Mouse (Mus musculus): ENCODE measurements around the gene Pccb. TPM values are rescaled to one million over a fixed set of nuclear protein-coding genes. Genes with fewer than 3 reads are reported as not detected.

Gene Pccb
- polyA plus RNA-seq, 1 experiment, result 37.5 TPM

DNA sequence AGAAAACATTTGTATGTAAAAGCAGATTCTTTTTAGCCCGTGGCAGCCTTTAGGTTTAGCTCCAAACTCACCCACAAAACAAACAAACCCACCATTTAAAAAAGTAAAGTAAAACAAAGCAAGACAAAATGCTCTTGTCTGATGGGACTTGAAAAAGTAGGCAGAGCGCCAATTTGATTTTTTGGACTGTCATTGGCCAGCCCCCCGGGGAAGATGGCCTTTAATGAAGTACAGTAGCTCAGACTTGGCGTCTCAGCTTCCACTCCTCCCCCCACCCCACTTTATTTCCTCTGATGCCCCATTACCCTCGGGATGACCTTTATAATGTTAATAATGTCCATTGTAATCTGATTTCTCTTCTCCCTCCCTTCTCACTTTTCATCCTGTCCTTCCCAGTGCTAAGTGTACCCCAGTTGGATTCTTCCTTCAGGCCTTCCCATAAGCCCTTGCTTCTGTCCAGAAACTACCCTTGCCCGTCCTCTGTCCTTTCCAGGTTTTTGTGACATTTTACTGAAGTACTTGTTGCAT, 27.6 kb upstream of the Pccb start:
- no peak for TF ChIP-seq GATA1 (IDR thresholded peaks at IDR 0.05; ENCODE audit: low read length)

DNA sequence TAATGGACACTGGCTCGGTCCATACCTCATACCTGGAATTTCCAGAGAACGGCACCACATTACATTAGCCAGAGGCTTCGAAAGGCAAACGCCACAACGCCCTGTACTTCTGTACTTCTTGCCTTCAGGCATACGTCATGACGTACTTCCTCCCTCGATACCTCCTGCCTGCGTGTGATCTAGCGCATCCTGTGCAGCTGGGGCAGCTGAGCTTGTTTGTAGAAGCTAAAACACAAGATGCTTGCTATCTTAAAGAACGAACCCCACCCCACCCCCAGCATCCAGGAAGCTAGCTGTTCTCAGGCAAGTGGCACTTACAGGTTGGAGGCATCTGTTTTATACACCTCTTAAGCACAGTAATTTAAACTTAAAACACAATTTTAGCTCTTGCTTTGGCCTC, 26.3 kb upstream of the Pccb start:
- TF ChIP-seq GATA1 (IDR thresholded peaks at IDR 0.05; ENCODE audit: low read length), result no peak

DNA sequence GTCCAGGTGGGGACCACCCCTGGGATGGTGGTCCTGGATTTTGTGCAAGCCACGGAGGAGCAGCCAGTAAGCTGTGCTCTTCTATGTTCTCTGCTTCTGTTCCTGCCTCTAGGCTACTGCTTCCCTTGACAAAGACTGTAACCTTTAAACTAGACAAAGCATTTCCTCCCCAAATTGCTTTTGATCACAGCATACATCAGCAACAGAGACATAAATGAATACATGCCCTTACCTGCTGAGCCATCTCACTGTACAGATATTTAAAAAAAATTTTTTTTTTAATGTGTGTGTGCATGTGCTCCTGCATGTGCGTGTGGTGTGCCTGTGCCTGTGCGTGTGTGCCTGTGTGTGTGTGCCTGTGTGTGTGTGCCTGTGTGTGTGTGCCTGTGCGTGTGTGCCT, 22.5 kb upstream of the Pccb start:
- TF ChIP-seq GATA1 (IDR thresholded peaks at IDR 0.05; ENCODE audit: low read length), result no peak

DNA sequence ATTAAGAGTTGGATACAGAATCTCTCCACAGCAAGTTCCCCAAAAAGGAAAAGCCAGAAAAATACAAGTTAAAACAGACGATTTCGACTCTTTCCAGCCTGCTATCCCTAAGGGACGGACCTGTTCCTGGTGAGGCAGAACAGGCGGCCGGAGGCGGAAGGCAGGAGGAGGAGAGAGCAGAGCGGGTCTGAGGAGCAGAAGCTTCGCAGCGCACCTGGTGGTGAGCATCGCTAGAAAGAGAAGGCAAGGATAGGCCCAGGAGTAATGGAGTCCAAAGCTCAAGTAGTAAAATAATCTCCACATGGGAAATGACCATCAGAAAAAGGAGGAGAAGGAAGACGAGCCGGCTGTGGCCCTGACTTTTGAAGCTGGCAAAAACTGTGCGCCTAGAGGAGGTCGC, 18.6 kb upstream of the Pccb start:
- TF ChIP-seq GATA1 (IDR thresholded peaks at IDR 0.05; ENCODE audit: low read length), result no peak

DNA sequence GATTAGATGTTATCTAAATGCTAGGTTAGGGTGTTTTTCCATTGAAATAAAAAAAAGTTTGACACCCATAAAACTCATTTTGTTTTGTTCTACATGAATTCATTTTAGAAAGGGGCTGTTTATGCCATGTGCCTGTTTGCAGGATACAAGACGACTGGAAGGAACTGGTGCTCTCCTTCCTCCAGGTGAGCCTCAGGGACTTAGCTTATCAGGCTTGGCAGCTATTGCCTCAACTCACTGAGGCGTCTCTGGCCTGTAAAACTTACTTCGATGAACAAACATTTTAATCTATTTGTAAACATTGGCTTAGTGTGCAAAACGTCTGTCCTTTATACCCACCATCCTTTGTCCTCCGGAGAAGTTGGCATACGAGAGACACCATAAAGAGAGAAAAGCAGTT, 18.0 kb upstream of the Pccb start:
- no peak for TF ChIP-seq GATA1 (IDR thresholded peaks at IDR 0.05; ENCODE audit: low read length)

DNA sequence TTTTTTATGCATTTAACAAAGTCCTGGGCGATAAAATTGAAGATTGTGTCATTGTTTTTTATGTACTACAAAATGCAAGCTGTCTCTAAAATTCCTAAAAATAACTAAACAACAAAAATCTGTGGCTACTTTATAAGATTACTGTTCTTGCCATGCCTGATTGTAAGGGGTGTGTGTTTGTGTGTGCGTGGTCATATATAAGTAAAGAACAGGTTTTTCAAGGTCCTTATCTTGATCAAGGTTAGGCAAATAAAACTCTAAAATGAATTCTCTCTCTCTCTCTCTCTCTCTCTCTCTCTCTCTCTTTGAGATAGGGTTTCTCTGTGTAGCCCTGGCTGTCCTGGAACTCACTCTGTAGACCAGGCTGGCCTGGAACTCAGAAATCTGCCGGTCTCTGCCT, 17.3 kb upstream of the Pccb start:
- TF ChIP-seq GATA1 (IDR thresholded peaks at IDR 0.05; ENCODE audit: low read length), result no peak

DNA sequence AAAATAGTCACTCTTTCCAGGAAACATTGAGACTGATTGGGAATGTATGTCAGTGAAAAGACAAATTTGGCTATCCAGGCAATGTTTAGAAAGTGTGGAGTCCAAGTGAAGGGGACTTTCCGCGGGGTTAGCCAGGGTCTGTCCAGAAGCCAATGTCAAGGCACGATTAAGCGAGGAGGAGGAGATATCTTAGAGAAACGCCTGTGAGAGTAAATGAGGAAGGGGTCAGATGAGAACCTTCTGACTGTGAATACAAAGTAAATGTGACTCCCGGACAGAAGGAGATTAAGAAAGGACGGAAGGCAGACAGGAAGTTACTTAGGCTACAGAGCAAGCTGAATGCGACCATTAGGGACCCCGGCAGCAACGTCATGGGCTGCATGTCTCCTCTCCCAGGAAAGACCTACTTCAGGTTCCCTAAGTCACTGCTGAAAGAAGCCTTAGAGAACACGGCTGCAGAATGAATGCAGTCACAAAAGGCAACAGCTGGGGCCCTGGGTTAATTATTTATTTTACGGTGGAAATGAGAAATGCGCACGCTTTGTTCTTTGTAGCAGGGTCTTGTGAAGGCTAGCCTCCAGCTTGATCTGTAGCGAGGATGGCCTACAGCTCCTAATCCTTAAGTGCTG, 11.1 kb upstream of the Pccb start:
- TF ChIP-seq GATA1 (IDR thresholded peaks at IDR 0.05; ENCODE audit: low read length), result no peak

DNA sequence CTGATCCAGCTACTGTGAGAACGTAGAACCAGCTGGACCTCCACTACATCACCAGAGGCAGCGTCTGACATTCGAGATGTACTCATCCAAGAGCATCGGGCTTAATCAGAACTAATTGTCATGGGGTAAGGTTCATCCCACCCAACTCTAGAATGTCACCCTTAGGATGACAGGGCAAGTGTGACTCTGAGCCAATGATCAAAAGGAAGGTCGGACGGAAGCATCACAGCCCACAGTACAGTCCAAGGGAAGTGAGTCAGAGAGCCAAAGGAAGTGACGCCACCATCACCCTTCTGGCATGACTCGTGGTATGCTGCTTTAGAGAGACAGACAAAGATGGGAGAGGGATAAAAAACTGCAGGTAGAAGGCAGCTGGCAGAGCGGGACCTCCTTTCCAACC, 7.6 kb upstream of the Pccb start:
- no peak for TF ChIP-seq GATA1 (IDR thresholded peaks at IDR 0.05; ENCODE audit: low read length)

DNA sequence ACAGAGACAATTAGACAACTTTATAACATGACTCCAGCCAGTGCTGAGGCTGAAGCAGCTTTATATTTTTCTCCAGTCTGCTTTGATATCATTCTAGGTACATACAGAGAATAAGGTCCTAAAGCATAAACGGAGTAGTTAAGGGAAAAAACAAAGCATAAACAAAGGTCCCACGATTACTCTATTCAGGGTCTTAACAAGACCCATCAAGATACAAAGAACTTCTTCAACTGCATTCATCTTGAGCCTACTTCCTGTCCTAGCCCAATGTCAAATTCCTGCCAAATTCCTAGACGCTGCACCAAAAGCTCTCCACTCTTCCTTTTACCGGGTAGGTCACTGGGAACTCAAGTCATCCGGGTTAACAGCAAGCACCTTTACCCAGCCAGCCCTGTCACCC, 6.8 kb upstream of the Pccb start:
- no peak for TF ChIP-seq GATA1 (IDR thresholded peaks at IDR 0.05; ENCODE audit: low read length)

DNA sequence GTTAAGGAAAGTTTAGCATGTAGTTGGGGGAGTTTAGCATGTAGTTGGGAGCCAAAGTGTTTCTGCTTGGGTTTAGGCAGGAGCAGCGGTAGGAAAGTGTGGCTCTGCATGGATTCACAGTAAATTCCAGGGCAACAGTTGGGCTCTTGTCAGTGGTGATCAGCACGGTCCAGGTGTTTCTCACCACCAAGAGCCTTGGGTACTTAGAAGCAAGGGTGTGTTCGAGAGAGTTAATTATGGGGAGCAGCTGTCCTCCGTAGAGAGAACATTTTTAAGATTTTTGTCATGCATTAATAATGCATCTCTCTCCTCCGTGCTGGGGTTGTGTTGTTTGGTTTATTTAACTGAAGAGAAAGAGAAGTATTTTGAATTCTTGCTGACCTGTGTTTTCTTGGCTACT, 3.9 kb upstream of the Pccb start:
- no peak for TF ChIP-seq GATA1 (IDR thresholded peaks at IDR 0.05; ENCODE audit: low read length)

DNA sequence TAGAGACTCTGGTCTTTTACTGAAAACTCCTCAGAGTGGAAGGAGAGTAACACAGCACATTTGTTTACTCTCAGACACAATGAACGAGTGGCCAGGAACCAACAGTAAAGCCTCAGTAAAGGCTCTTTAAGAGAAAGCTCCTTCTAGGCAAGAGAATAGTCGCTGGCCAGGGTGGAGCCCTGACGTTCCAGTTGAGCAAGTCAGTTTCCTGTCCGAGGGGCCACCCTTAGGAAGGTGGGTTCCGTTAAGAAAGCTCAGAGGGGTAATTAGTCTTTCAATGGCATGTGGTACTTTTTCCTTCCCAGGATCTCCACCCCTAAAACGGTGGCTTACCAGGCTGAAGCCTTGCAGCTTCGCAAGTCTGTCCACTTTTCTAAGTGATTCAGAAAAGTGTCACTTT, 2.7 kb upstream of the Pccb start:
- no peak for TF ChIP-seq GATA1 (IDR thresholded peaks at IDR 0.05; ENCODE audit: low read length)

DNA sequence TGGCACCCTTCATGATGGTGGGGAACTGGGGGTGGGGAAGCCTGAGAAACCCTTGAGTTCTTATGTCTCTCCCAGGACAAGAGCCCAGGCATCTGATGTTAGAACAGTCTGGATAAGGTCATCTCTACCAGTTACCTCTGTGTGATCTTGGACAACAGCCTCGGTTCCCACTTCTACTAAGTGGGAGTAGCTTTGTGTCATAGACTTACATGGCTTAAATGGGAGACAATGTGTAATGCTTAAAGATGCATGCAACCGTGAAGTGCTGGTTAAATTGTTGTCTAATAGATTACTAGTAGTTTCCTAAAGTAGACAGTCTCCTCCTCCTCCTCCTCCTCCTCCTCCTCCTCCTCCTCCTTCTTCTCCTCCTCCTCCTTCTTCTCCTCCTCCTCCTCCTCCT, 2.2 kb upstream of the Pccb start:
- no peak for TF ChIP-seq GATA1 (IDR thresholded peaks at IDR 0.05; ENCODE audit: low read length)

DNA sequence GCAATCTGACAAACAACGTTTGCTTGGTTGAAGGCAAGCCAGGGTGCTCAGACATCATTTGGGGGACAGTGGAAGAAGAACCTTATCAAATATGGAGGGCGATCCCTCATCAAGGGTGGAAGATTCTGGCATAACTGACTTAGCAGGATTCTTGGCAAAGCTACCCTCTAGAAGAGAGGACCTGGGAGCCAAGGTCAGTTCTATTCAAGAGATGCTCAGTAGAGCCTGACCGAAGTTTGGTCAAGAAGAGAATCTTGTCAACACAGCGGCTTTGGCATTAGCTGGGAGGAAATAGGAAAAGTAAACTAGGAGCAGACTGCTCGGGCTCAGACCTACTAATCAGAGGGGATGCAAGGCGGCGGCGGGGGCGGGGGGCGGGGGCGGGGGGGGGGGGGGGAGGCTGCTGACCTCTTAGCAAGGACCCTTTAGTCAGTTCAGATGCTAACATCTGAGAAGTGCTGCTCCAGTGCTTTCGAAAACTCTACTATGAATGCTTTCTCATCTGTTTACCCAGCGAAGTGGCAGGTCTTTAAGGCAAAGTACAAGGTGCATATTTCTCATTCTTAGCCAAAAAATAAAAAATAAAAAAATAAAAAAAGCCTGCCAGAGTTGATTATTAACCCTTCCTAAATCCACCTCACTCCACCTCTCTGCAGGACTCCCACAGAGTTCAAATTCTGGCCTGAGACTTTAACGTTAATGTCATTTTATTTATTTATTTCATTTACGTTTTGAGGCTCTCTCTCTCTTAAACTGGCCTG, 1.3 kb upstream of the Pccb start:
- TF ChIP-seq GATA1 (IDR thresholded peaks at IDR 0.05; ENCODE audit: low read length), result no peak

DNA sequence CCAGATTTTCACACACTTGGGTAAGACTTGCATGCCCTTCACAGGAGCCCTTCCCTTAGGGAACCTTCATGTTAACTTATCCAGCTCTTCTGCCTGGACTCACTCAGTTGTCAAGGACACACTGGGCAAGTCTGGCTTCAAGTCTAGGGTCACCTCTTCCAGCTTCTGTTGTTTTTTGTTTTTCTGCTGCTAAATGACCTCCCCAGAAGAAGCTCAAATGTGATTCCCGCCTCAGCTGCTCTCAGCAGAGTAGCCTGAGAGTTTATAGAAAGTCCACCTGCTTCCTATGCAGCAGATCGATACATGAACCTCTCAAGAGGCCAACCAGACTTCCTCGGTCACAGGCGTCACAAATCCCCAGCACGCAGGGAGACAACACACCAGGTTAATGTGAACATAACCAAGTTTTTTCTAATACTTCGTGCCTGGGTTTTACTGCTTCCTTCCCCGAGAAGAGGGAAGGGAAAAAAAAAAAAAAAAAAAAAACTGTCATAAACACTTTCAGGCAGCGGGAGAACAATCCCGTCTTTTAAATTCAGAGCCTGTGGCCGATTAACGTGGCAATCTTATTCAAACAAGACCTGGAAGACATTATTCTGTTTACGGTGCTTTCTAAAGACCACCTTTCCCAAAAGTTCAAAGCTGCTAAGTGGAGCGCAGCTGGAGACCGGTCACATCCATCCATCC, 794 bp downstream of the Pccb start:
- no peak for TF ChIP-seq GATA1 (IDR thresholded peaks at IDR 0.05; ENCODE audit: low read length)

DNA sequence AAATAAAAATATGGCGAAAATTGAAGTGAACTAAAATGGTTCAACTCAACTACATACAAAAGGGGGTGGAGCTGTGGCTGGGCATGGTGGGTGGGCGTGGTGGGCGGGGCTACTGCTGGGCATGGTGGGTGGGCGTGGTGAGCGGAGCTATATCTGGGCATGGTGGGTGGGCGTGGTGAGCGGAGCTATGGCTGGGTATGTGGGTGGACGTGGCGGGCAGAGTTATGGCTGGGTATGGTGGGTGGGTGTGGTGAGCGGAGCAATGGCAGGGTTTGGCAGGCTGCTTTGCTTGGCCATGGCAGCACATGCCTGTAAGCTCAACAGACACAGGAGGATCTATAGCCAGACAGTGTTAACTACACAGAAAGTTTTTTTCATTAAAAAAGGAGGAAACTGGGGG, 15.9 kb downstream of the Pccb start:
- TF ChIP-seq GATA1 (IDR thresholded peaks at IDR 0.05; ENCODE audit: low read length), result no peak

DNA sequence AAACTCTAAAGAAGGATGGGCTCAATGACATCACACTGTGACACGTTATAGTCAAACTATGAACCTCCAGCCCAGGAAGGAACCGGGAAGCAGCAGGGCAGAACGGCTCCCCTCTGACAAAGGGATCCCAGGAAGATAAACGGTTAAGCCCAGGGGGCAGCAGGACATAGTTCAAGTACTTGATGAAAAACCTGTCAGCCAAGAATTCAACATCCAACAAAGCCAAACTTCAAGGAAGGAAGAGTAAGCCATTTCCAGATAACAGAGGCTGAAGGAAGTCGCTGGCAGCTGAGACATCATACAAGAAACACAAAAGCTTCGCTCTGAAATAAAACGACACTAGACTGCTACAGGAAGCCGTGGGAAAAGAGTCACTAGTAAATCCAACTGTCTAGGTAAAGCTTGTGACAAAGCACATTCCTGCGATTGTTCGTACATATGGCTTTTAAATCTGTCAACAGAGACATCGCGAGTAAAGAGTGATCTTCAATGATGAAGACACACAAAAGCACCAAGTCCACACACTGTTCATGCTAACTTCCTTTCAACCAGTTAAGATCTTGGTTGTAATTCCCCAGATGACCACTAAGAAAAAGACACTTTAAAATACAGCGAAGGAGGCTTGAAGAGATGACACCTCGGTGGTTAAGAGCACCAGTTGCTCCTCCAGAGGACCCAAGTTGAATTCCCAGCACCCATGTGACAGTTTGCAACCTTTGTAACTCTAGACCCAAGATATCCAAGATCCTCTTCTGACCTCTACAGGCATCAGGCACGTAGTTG, 16.8 kb downstream of the Pccb start:
- no peak for TF ChIP-seq GATA1 (IDR thresholded peaks at IDR 0.05; ENCODE audit: low read length)

Measured in G1E-ER4 (cell line).